Mouse (Mus musculus) embryo, embryonic 11.5 days (tissue): ENCODE results near the gene Gm13271.
"Not testable (repeated sequence)": the region's sequence is repeated elsewhere in the genome, so short reads cannot be mapped to it uniquely, and the experiment has no call there.

Experiments used
- DNase-seq: peaks from one replicate; pipeline ENCODE4 v3.0.0-alpha.2; 2012; ENCODE audit warnings: low read depth, low spot score

Gene Gm13271

GRCm38 (mm10) chr4:88754818-88755340, at the start of gene Gm13271:
Gene Gm13271, plus strand, starts transcription at chr4:88754868.
- DNase-seq, result not testable (repeated sequence)

- DNase-seq, result no peak
Observed at GRCm38 (mm10) chr4:88705924-88706323, 48.7 kb upstream of the Gm13271 start.

GRCm38 (mm10) chr4:88707128-88707826, 47.4 kb upstream of the Gm13271 start:
- no peak for DNase-seq

- DNase-seq, result no peak
Observed at GRCm38 (mm10) chr4:88714281-88714680, 40.4 kb upstream of the Gm13271 start.

GRCm38 (mm10) chr4:88715059-88715458, 39.6 kb upstream of the Gm13271 start:
- DNase-seq, result no peak

GRCm38 (mm10) chr4:88718715-88719114, 36.0 kb upstream of the Gm13271 start:
- DNase-seq, result no peak

GRCm38 (mm10) chr4:88721791-88722721, 32.6 kb upstream of the Gm13271 start, which contains the start of the genes Gm26566 and Klhl9:
Gene Gm26566, plus strand, starts transcription at chr4:88721805.
Gene Klhl9, minus strand, starts transcription at chr4:88722465.
- peak; percentile 87 for DNase-seq

- DNase-seq, result no peak
Observed at GRCm38 (mm10) chr4:88723497-88724090, 31.1 kb upstream of the Gm13271 start.

- DNase-seq, result no peak
Observed at GRCm38 (mm10) chr4:88726727-88727126, 27.9 kb upstream of the Gm13271 start.

GRCm38 (mm10) chr4:88727324-88727723, 27.3 kb upstream of the Gm13271 start:
- no peak for DNase-seq

GRCm38 (mm10) chr4:88738480-88738879, 16.2 kb upstream of the Gm13271 start:
- DNase-seq, result peak; percentile 51

GRCm38 (mm10) chr4:88739036-88739435, 15.6 kb upstream of the Gm13271 start:
- no peak for DNase-seq

GRCm38 (mm10) chr4:88741426-88741825, 13.2 kb upstream of the Gm13271 start:
- DNase-seq, result no peak

- no peak for DNase-seq
Observed at GRCm38 (mm10) chr4:88742771-88743371, 11.8 kb upstream of the Gm13271 start.

GRCm38 (mm10) chr4:88744207-88744606, 10.5 kb upstream of the Gm13271 start:
- no peak for DNase-seq

- no peak for DNase-seq
Observed at GRCm38 (mm10) chr4:88749926-88750325, 4.7 kb upstream of the Gm13271 start.

- not testable (repeated sequence) for DNase-seq
Observed at GRCm38 (mm10) chr4:88756581-88757513, 2.2 kb downstream of the Gm13271 start.

- DNase-seq, result not testable (repeated sequence)
Observed at GRCm38 (mm10) chr4:88757628-88758031, 3.0 kb downstream of the Gm13271 start.

GRCm38 (mm10) chr4:88758751-88759150, 4.1 kb downstream of the Gm13271 start:
- not testable (repeated sequence) for DNase-seq

GRCm38 (mm10) chr4:88759610-88760268, 5.1 kb downstream of the Gm13271 start, which contains the start of gene Gm13283:
Gene Gm13283, plus strand, starts transcription at chr4:88760119.
- DNase-seq, result not testable (repeated sequence)
